Mouse (Mus musculus) thymus, postnatal 25 days (tissue): Measurements from ENCODE around the gene Fosl1.
"Not testable (repeated sequence)": the region's sequence is repeated elsewhere in the genome, so short reads cannot be mapped to it uniquely, and the experiment has no call there.

Experiments used
- DNase-seq: peaks from one replicate; pipeline ENCODE4 v3.0.0; 2022

Gene Fosl1

DNA sequence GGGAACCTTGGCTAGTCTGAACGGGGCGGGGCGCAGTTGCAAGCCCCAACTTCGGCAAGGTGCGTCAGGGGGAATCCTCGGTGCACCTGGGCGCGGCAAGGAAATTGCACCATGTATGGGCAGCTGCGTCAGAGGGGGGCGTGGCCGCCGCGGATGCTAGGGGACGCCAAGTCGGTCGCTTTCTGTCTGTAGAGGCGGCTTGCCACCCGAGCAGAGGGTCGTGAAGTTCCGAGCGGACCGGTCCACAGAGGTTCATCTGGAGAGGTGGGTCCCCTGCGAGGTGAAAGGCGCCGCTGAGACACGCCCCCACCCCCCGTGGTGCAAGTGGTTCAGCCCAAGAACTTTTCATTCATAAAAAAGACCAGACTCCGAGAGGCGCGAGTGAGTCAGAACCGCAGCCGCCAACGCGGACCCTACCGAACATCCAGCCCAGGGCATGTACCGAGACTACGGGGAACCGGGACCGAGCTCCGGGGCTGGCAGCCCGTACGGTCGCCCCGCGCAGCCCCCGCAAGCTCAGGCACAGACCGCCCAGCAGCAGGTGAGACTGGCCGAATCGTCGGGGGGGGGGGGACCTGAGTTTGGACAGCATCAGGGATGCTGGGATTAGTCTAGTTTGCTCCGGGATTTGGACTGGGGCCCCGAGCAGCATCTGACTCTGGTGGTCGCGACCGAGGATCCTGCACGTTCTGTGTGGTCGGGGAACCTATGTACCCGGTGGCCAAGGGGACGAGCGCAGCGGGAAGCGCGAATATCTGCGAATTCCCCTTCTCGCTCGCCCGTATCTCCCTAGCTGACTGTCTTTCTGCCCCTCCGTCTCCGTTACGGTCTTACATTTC is at the start of gene Fosl1:
Gene Fosl1, plus strand, starts transcription at position 33 of the 839 bp plus-strand sequence.
- peak; percentile 84 for DNase-seq

DNA sequence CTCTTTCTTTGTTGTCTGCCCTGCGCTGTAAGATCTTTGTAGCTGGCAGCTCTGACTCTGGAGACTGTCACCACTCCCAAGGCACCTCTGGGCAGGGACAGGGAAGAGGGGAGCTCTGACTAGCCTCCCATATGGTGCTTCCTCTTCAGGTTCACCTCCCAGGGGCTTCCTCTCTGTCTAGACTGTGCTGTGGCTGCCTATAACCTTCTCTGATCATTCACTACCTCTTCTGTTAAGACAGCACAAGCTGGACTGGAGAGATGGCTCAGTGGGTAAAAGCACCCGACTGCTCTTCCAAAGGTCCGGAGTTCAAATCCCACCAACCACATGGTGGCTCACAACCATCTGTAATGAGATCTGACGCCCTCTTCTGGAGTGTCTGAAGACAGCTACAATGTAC is 46.3 kb upstream of the Fosl1 start:
- not testable (repeated sequence) for DNase-seq

DNA sequence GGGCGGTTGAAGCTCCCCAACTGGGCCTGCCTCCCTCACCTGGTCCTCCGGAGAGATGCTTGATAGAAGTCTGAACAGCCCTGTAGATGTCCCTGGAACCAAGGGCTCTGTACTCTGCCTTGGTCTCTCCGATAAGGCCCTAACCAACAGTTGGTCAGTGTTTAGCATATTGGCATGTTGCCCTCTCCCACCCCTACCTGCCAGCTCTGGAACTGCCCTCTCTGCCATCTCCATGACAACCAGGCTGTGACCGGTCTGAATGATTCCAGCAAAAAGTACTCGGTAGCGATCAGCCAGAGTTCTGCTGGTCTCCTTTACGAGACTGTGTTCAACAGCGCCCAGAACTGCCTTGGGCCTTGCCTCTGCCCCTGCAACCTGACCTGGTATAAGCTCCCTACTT is 45.1 kb upstream of the Fosl1 start, which contains the start of gene Tsga10ip:
Gene Tsga10ip, minus strand, starts transcription at position 234 of the 400 bp plus-strand sequence.
- DNase-seq, result no peak

DNA sequence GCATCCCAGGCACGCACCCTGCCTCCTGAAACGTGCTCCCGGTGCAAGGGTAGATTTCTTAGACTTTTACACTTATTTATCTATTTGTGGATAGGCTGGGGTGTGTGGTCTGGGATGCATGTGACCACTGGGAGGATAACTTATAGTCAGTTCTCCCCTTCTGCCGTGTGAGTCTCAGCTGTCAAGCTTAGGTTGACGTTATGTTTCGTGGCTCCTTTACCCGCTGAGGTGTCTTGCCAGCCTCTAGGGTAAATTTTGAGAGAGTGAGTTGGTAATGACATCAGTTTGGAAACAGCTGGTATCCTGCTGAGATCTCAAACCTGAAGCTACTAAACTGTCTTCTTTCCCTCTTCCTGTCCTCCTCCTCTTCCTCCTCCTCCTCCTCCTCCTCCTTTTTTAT is 41.4 kb upstream of the Fosl1 start:
- no peak for DNase-seq

DNA sequence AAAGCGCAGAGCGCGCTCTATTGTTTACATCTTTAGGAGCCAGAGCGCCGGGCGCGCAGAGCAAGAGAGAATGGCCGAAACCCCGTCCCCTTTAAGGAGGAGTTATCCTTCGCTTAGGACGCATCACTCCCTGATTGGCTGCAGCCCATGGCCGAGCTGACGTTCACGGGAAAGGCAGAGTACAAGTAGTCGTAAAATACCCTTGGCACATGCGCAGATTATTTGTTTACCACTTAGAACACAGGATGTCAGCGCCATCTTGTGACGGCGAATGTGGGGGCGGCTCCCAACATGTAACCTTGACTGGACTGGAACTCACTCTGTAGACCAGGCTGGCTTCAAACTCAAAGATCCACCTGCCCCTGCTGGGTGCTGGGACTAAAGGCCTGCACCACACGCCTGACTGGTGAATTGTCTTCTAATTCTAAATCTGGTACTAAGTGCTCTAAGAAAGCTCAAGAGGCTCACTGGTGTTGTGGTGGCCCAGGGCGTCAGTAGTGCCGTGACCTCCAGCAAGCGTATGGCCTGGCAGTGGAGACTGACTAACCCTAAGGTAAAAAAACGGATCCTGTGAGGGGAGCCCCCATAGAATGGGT is 40.7 kb upstream of the Fosl1 start:
- peak; percentile 66 for DNase-seq

DNA sequence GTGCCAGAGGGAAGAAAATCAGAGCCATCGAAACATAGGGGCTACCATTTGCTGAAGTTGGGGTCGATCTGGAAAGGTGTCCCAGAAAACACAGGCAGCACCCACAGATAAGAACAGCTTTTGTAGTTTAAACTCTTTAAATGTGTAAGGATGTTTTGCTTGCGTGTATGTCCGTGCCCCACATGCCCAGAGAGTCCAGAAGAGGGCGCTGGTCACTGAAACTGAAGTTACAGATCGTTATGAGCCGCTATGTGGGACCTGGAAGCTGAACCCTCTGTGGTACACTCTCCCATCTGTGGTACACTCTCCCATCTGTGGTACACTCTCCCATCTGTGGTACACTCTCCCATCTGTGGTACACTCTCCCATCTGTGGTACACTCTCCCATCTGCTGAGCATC is 40.2 kb upstream of the Fosl1 start:
- DNase-seq, result peak; percentile 75

DNA sequence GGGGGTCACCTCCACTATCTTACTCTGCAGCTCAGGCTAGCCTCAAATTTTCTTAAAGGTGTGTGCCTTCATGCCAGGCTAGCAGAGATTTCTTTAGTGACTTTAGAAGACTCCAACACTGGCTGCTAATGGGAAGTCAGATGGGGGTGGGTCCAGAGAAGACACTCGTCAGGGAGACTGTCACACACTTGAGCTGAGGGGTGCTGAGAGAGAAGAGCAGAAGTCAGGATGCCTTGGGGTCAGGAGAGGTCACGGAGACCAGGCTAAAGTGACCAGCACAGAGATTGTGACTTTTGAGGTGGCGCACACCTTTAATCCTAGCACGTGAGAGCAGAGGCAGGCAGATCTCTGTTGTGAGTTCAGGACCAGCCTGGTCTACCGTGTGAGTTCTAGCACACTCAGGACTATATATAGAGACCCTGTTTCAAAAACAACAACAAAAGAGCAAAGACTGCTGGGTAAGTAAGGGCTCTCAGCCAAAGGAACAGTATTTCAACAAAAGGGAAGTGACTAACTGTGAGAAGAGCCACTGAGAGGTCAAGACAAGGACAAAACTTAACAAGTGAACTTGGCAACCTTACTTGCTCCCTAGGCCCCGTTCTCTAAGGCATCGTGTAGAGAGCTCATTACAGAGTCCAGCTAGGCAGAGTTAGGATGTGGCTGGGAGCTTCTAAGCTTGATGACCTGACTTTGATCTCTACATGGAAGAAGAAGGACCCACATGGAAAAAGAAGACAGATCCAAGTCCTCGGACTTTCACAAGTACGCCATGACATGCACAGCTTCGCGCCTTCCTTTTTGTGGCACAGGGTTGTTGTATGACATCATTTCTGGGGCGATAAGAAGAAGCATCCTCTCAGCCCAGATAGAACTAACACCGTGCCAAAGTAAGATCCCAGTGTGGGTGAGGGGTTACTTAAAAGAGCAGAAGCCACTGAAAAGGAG is 39.0 kb upstream of the Fosl1 start:
- no peak for DNase-seq

DNA sequence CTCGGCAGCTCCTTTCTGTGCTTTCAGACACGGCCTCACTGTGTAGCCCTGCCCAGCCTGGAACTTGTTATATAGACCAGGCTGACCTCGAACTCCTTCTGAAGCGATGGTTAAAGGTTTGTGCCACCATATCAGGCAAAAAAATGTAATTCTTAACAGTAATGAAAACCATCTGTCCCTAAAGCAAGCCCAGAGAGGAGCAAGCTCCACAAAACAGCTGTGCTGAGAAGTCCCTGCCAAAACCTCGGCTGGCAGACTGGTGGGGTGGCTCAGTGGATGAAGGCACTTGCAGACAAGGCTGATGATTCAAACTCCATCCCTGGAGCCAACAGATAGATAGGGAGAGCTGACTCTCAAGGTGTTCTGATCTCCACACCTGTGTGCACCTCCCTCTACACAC is 38.3 kb upstream of the Fosl1 start:
- DNase-seq, result no peak

DNA sequence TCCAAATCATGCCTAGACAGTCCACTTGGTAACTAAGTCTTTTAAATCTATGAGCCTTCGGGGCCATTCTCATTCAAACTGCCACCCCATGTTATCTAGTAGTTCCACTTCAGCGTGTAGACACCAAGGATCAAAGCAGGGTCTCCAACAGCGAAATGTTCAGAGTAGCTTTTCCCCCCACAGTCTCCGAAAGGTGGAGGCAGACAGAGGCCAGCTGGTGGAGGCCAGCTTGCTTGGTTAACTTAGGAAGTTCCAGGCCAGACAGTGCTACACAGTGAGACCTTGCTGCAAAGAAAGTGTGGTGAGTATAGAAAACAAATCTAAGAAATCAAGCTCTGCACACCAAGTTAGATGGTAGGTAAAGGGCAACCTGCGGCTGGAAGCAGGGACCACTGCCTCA is 36.7 kb upstream of the Fosl1 start:
- DNase-seq, result no peak

DNA sequence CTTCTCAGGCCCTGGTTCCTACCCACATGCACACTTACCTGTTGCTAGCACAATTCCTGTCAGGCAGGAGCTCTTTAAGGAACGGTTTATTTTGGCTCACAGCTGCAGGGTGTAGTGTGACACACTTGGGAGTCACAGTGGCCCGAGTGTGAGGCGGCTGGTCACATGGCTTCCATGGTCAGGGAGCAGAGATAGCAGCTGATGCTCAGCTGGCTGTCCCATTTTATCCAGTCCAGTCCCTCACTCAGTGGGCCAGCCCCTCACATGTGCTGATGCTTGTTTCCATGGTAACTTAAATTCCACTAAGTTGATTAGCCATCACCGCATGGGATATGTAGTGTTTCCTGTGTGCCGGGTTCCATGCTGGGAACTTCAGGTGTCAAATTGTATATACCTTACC is 35.4 kb upstream of the Fosl1 start:
- no peak for DNase-seq

DNA sequence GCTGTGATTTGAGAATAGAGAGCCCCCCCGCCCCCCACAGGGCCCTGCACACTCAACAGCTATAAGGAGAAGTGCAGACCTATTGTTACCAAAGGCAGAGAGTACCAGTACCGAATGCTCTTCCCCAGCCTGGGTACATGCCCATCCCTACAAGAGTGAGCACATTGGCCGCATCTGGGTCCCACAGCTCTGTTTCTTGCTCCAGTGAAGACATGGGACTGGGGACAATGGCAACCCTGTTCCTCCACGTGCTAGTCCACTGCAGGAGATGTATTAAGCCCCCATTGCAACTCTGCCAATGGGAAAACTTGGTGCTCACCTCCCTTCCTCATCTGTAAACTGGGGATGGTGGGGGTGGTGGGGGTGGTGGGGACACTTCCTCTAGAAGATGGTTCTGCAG is 33.5 kb upstream of the Fosl1 start:
- no peak for DNase-seq

DNA sequence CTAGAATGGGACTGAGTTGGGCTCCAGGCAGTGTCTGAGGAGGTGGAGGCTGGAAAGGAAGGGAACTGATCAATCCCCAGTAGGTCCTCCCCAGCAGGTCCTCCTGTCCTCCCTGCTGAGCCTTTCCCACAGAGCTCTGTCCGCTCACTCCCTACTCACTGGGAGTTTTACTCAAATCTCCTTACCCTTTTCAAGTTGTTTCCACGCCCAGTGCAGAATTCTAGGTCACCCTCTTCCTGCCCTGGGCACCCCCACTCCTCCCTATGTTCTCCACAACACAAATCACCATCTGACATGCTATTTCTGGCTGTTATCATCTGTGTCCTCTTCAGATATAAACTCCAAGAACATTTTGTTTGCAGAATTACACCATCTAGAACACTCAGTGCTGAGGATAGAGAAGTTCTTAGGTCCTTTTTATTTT is 32.8 kb upstream of the Fosl1 start:
- no peak for DNase-seq

DNA sequence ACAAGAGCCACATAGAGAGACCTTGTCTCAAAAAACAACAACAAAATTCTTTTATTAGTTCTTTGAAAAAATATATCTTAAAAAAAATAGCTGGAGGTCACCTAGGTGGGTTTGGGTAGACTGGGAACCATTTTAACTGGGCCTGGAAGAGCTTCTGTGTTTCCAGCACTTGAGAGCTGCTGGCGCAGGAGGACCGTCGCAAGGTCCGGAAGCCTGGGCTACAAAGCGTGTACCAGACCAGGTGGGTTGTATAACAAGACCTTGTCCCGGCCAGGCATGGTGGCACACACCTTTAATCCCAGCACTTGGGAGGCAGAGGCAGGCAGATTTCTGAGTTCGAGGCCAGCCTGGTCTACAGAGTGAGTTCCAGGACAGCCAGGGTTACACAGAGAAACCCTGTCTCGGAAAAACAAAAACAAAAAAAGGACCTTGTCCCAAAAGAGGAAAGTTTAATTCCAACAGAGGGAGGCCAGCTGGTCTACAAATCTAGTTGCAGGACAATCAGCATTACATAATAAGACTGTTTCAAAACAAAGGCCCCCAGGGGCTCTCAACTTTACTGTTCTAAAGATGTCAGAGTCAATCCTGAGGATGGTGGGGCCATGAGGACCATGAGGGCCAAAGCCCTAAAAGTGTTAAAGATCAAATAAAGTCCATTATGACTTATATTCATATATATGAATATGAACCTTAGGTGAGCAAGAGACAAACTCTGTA is 28.4 kb upstream of the Fosl1 start:
- no peak for DNase-seq

DNA sequence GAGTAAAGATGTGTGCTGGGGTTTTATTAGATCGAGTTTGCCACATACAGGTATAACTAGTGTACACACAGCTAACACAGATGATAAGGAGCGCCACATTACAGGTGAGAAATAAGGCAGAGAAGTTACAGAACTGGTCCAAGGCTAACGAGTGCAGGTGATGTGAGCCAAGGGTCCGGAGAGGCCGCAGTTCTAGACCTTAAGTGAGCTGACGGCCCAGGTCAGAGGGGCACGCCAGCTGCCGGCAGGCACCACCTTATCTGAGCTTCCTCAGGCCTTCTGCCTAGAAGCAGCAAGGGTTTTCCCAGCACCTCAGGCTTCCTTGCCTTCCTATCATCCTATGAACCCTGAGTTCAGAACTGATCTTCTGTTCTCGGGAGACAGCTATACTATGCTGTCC is 27.7 kb upstream of the Fosl1 start:
- DNase-seq, result no peak

DNA sequence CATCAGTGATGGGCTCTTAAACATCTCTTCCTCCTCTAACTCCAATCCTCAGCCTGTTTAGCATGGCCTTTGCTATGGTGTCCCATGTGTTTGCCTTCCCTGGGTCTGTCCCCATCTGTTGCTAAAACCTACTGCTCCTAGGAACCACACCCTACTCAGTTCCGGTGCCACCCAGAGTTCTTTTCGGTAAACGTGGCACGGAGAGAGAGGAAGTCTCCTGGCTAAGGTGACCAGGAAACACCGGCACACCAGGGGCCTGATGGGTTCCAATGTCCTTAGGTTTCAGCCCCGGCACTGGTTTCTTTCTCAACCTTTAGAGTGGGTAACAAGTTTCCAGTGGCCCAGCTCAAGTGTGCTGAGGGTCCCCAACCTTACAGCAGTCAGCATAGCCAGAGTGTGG is 26.8 kb upstream of the Fosl1 start:
- DNase-seq, result no peak

DNA sequence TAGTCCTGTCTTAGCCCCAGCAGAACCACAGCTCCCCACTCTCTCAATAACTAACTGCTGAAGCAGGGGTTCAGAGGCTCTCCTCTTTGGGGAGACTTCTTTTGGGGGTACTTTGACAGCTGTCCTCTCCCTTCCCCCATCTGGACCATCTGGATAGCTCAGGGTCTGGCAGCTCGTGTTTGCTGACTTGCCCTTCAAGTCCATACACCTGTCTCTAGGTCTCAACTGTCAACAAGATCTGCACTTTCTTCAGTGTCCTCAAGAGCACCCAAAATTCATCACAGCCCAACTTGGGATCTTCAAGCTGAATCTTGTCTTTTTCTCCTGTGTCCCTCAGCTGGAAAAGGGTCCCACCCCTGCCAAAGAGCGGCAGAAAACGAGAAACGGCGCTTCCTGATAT is 25.6 kb upstream of the Fosl1 start:
- no peak for DNase-seq

DNA sequence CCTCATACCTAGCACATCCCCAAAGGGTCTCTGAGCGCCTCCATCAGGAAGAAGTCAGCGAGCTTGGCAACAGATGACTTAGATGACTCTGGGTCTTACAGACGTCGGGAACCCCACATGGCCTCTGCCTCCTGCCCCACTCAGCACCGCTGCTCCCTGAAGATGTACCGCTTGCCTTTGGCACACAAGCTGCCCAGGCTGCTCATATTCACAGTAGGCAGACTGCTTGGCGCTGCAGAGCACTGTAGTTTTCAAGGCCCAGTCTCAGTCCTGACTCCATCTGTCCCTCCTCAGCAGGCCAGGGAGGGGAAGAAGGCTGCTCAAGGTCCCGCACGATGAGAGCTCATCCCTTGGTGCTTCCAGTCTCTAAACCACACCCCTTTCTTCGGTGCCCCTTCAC is 25.1 kb upstream of the Fosl1 start:
- DNase-seq, result peak; percentile 27

DNA sequence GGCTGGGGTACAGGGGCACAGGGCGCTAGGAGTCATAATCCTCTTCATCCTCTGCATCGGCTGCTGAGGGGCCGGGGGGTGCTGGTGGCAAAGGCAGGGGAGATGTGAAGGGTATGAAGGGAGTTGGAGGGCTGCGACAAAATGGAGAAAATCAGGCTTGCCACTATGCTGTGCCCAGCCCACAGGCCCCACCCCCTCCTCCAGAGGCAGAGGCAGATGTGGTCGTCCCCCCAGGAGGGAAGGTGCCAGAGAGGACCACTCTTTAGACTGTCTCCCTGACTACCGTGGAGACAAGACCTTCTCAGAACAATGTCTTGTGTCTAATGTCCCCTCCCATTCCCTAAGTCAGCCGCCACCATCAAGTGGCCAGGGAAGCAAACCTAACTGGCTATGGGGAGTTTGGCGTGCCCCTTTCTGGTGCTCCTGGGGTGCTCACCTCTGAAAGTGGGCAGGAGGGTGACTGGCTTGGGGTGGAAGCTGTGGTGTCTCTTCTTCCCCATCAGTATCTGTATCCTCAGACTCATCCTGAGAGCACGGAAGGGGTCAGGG is 24.4 kb upstream of the Fosl1 start:
- no peak for DNase-seq

DNA sequence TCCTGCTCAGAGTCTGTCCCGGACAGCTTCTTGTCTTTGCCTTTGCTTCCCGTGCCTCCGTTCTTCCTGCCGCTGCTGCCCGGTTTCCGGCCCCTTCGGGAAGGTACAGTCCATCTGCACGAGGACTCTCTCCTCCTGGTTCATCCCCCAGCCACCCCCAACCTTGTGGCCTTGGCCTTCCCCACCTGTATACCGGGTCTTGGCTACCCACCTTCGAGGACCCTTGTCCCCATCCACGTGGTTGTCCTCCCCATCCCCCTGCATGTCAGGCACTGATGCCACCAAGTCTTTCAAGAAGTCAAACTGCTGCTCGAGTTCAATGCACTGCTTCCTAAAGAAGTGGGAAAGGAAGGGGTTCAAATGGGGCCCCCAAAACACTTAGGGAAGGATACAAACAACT is 23.8 kb upstream of the Fosl1 start:
- DNase-seq, result no peak

DNA sequence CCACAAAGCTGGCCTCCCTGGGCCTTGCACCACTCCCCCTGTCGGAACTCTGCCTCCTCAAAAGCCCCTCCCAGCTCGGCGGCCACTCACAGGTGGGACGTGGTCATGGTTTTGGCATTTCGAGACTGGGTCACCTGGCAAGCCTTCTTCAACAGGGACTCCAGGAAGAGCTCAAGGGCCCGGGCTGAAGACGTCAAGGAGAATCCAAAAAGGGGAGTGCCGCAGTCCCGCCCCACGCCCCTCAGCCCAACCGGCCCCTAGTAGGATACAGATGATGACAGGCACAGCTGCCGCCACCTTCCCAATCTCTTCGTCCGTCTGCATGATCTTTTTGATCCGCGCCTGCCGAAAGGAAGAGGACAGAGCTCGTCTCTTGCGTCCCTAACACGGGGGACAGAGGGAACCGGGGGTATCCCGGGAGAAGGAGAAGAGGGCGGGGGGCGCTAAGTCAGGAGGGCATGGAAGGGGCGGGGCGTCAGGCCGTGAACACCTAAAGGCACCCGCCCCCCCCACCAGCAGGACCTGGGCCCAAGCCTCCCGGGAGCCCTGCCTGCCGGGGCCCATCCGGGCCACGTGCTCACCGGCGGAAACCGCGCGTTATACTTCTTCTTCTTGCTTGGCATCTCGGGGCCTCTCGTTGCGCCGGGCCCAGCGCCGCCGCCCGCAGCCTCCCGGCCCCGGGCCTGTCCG is 23.1 kb upstream of the Fosl1 start:
- DNase-seq, result peak; percentile 79

DNA sequence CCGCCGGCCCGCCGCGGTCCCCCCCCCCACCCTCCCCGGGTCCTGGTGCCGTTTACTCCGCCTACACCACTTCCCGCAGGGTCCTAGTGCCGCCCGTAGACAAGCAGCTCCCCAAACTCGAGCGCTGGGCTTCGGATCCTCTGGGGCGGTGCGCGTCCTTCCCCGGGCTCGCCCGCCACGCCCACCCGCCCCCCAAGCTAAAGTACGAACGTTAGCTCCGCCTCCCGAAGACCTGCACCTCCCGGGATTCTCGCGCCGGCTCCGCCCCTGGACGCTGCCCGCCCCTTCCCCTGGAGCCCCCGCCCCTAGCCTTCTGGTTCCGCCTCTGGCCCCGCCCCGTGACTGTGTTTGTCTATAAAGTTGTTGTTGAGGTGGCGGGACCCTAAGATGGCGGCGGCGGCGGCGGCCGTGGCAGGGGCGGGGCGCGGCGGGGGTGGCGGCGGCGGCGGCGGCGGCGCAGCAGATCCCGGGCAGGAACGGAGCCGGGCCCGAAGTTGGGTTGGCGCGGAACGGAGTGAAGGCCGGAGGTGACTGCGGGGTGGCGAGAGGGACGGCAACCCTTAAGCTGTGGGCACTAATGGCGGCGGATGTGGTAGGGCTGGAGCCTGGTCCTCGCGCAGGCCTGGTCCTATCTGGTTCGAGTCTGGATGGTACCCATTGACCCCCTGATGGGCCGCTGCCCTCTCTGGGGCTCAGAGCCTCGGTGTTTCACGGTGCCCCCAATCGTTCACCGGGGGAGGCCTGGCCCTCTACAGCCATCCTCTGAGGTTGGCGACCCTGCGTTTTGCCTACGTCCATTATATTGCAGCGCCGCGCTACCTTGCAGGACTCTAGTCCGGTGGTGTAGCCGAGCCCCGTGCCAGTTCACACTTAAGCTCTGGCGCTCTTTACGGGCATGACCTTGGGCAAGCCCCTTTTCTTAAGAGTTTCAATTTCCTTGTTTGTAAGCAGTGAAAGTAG is 22.3 kb upstream of the Fosl1 start, which contains the start of the genes Drap1 and AI837181:
Gene Drap1, minus strand, starts transcription at position 198 of the 960 bp plus-strand sequence.
Gene AI837181, plus strand, starts transcription at position 363 of the 960 bp plus-strand sequence.
- DNase-seq, result peak; percentile 96
